Mouse (Mus musculus) limb, embryonic 14.5 days (tissue): Measurements from ENCODE around the gene Gabpb2. TPM values are rescaled to one million over a fixed set of nuclear protein-coding genes. Genes with fewer than 3 reads are reported as not detected.
"Not testable (repeated sequence)": the region's sequence is repeated elsewhere in the genome, so short reads cannot be mapped to it uniquely, and the experiment has no call there.

ENCODE experiments used
- ATAC-seq: fragments of 200-750 bp; cut with Nextera tagmentation; 2 replicates; pipeline ENCODE4 v1.8.0; 2017; ENCODE audit warnings: low read depth, moderate number of reproducible peaks, moderate TSS enrichment; ENCODE audit not compliant: low FRiP score
- DNase-seq: peaks from one replicate; pipeline ENCODE4 v3.0.0-alpha.2; 2015; ENCODE audit warnings: low spot score
- H3K27ac ChIP-seq: fragments of 300-500 bp; sonication (generic); replicated peaks from 2 replicates; pipeline ENCODE4 v1.5.1; 2014; ENCODE audit warnings: low read depth, mild to moderate bottlenecking, low read length, moderate library complexity, mixed read lengths
- H3K27me3 ChIP-seq: fragments of 300-500 bp; sonication (generic); 2 replicates; pipeline ENCODE4 v1.6.1; 2014; ENCODE audit warnings: low read length, mixed read lengths; ENCODE audit not compliant: control insufficient read depth, insufficient read depth
- H3K36me3 ChIP-seq: fragments of 300-500 bp; sonication (generic); 2 replicates; pipeline ENCODE4 v1.6.1; 2014; ENCODE audit warnings: mild to moderate bottlenecking, low read length, moderate library complexity, mixed read lengths; ENCODE audit not compliant: control insufficient read depth, insufficient read depth
- H3K4me1 ChIP-seq: fragments of 300-500 bp; sonication (generic); 2 replicates; pipeline ENCODE4 v1.6.1; 2014; ENCODE audit warnings: antibody characterized with exemption, low read length, mixed read lengths; ENCODE audit not compliant: control insufficient read depth, insufficient read depth
- H3K4me2 ChIP-seq: fragments of 300-500 bp; sonication (generic); replicated peaks from 2 replicates; pipeline ENCODE4 v1.6.1; 2014; ENCODE audit warnings: low read depth, mild to moderate bottlenecking, low read length, moderate library complexity; ENCODE audit not compliant: severe bottlenecking
- H3K4me3 ChIP-seq: fragments of 300-500 bp; sonication (generic); replicated peaks from 2 replicates; pipeline ENCODE4 v1.5.1; 2014; ENCODE audit warnings: low read length
- H3K9ac ChIP-seq: fragments of 300-500 bp; sonication (generic); 2 replicates; pipeline ENCODE4 v1.6.1; 2014; ENCODE audit warnings: mild to moderate bottlenecking, low read depth, low read length, moderate library complexity; ENCODE audit not compliant: severe bottlenecking
- H3K9me3 ChIP-seq: fragments of 300-500 bp; sonication (generic); 2 replicates; pipeline ENCODE4 v1.6.1; 2016; ENCODE audit warnings: low read length; ENCODE audit not compliant: control insufficient read depth
- POLR2A ChIP-seq: fragments of 200-500 bp; IDR thresholded peaks from 2 replicates; pipeline ENCODE4 v1.8.0; 2012; ENCODE audit warnings: inconsistent platforms, mild to moderate bottlenecking, moderate library complexity, borderline replicate concordance; ENCODE audit not compliant: insufficient read depth, insufficient read length; ENCODE audit errors: extremely low read depth
- WGBS: fragments of 180-500 bp; shearing (Covaris S2); extraction: QIAGEN DNeasy Blood & Tissue Kit; methylation state at CpG from one replicate; pipeline ENCODE4 v1.1.7; 2014; 5-methylcytosine and 5-hydroxymethylcytosine counted together
- polyA plus RNA-seq, 2 experiments: library from polyadenylated mRNA; depleted of rRNA in 1 of 2; stranded (reverse) in 1 of 2; unstranded in 1 of 2; fragments of >200 nt; fragmentation: Nextera tagmentation in 1 of 2; extraction: Ambion mirVana in 1 of 2; gene quantifications; 2 replicates each; pipeline versions ENCODE4 v1.2.1 to v1.2.3; 2012 to 2014

Gene Gabpb2
- polyA plus RNA-seq, 2 experiments: 9.7 to 26.2 TPM

DNA sequence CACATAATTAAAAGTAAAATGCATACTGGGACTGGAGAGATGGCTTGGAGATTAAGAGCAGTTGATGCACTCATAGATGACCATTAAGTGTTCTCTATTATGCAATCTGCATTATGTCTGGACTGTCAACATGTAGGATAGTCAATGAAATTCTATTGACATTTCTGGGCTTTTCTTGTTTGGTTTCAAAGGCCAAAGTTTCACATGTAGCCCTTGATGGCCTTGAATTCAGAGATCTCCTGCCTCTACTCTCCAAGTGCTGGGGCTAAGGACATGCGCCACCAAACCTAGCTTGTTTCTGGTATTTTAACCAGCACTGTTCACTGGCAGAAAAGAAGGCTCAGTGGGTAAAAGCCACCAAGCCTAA, 4.1 kb downstream of the Gabpb2 start:
- peaks cover 38% of the 10 kb centered on the region for H3K36me3 ChIP-seq
- no peaks in the 10 kb centered on the region for H3K27me3 ChIP-seq
- DNase-seq: no peak
- no peak overlapping the region for H3K27ac ChIP-seq
- 95% methylated on average over 1 of the region's 1 CpGs for WGBS
- TF ChIP-seq POLR2A: no peak
- no peaks in the 10 kb centered on the region for H3K9me3 ChIP-seq
- peaks cover 12% of the 10 kb centered on the region for H3K4me1 ChIP-seq
- no peak for ATAC-seq
- H3K4me2 ChIP-seq: no peak overlapping the region
- H3K9ac ChIP-seq: no peak overlapping the region
- no peak overlapping the region for H3K4me3 ChIP-seq

- not testable (repeated sequence) for H3K9me3 ChIP-seq, ATAC-seq, H3K4me3 ChIP-seq, H3K27me3 ChIP-seq, H3K4me1 ChIP-seq, H3K27ac ChIP-seq, H3K9ac ChIP-seq, H3K4me2 ChIP-seq, DNase-seq
- H3K36me3 ChIP-seq: peaks cover 42% of the 10 kb centered on the region
- WGBS: 95% methylated on average over 7 of the region's 10 CpGs
Observed at GRCm38 (mm10) chr3:95212889-95213608, 4.7 kb downstream of the Gabpb2 start.

DNA sequence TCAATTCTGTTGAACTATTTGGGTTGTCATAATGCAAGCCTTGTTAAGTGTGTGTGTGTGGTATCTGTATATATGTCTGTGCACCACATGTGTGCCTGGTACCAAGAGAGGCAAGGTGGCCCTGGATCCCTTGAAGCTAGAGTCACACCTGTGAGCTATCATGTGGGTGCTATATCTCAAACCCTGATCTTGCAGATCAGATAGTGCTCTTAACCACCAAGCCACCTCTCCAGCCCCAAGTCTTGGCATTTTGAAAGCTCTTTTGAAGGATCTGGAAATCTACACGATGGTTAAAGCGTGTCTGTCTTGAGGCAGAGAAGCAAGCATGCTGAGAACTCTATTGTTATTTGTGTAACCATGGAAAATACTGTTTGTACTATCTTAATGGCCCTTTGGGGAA, 7.1 kb downstream of the Gabpb2 start:
- Histone ChIP-seq H3K27ac (no peak overlapping the region), H3K9me3 (no peaks in the 10 kb centered on the region), H3K9ac (no peak overlapping the region), H3K4me1 (no peaks in the 10 kb centered on the region), H3K4me2 (no peak overlapping the region), H3K36me3 (peaks cover 58% of the 10 kb centered on the region), H3K27me3 (no peaks in the 10 kb centered on the region), H3K4me3 (no peak overlapping the region)
- TF ChIP-seq POLR2A: no peak
- ATAC-seq (no peak), DNase-seq (no peak)
- WGBS: 89% methylated on average over 2 of the region's 2 CpGs

GRCm38 (mm10) chr3:95208286-95208685, 9.4 kb downstream of the Gabpb2 start:
- no peak overlapping the region for H3K9ac ChIP-seq
- peaks cover 69% of the 10 kb centered on the region for H3K36me3 ChIP-seq
- H3K4me2 ChIP-seq: no peak overlapping the region
- no peak overlapping the region for H3K27ac ChIP-seq
- H3K4me3 ChIP-seq: no peak overlapping the region
- H3K4me1 ChIP-seq: no peaks in the 10 kb centered on the region
- no peak for DNase-seq
- no peak for ATAC-seq
- no peaks in the 10 kb centered on the region for H3K9me3 ChIP-seq
- TF ChIP-seq POLR2A: no peak
- no peaks in the 10 kb centered on the region for H3K27me3 ChIP-seq
- WGBS: 84% methylated on average over 4 of the region's 4 CpGs

GRCm38 (mm10) chr3:95203880-95204279, 13.8 kb downstream of the Gabpb2 start:
- no peaks in the 10 kb centered on the region for H3K9me3 ChIP-seq
- H3K27ac ChIP-seq: no peak overlapping the region
- no peaks in the 10 kb centered on the region for H3K27me3 ChIP-seq
- H3K4me3 ChIP-seq: no peak overlapping the region
- H3K9ac ChIP-seq: no peak overlapping the region
- DNase-seq (no peak), ATAC-seq (no peak)
- H3K4me2 ChIP-seq: no peak overlapping the region
- peaks cover 86% of the 10 kb centered on the region for H3K36me3 ChIP-seq
- no peak for TF ChIP-seq POLR2A
- 90% methylated on average over 6 of the region's 6 CpGs for WGBS
- H3K4me1 ChIP-seq: no peaks in the 10 kb centered on the region

DNA sequence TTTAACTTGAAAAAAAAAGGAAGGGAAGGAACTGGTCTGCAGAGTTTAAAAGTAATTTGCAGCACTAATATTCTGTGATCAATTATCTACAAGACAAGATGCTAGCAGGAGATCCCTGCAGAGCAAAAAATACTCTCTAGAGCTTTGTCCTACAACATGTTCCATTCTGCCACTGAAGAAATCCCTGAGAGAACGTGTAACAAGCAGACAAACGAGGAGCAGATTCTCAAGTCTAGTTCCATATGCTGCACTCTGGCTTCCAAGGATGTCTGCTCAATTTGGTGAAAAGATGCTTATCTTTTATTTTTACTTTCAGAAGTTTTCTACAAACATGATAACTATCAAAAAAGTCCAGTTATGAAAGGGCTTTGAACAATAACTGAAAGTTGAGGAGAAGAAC, 17.2 kb downstream of the Gabpb2 start:
- H3K27me3 ChIP-seq: no peaks in the 10 kb centered on the region
- no peak overlapping the region for H3K4me3 ChIP-seq
- peaks cover 92% of the 10 kb centered on the region for H3K36me3 ChIP-seq
- no peak overlapping the region for H3K4me2 ChIP-seq
- H3K9ac ChIP-seq: no peak overlapping the region
- DNase-seq: no peak
- H3K27ac ChIP-seq: no peak overlapping the region
- ATAC-seq: no peak
- H3K9me3 ChIP-seq: no peaks in the 10 kb centered on the region
- no peak for TF ChIP-seq POLR2A
- H3K4me1 ChIP-seq: no peaks in the 10 kb centered on the region
- WGBS: 78% methylated on average over 2 of the region's 2 CpGs
